Mouse (Mus musculus): ENCODE data around the gene Srsf3. TPM values are rescaled to one million over a fixed set of nuclear protein-coding genes. Genes with fewer than 3 reads are reported as not detected.

Srsf3 gene
- polyA plus RNA-seq, 2 experiments = 123 to 269 TPM

DNA sequence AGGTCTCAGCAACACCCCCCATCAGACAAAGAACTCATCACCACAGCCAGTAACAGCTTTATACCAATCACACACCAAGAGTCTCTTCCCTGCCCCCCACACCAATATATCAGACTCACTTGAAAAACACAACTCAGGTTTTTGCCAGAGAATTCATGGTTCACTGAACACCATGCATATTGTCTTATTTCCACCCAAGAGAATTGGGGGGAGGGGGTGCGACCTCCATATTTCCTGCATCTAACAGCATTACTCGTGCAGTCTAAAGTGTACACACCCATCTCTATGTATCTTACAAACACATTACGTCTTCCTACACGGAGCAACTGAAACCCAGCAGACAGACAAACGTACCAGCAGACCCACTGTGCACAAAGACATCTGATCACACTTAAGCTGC lies 39.4 kb downstream of the Srsf3 start:
- 46% methylated on average over 5 of the region's 5 CpGs for WGBS (ENCODE audit: insufficient replicate concordance)
- no peak for TF ChIP-seq EP300 (IDR thresholded peaks at IDR 0.05; ENCODE audit: low read depth)
- TF ChIP-seq CTCF (IDR thresholded peaks at IDR 0.05; ENCODE audit: low read depth) = no peak
- H3K9me3 ChIP-seq (ENCODE audit: control insufficient read depth, low read length) = no peaks in the 10 kb centered on the region
- H3K36me3 ChIP-seq (replicated peaks; ENCODE audit: control insufficient read depth, insufficient read depth, low read depth) = no peaks in the 10 kb centered on the region
- ATAC-seq (ENCODE audit: insufficient read depth) (no peak), DNase-seq (ENCODE audit: low read depth in 3 of 3, low spot score in 3 of 3) (no peak)
- peaks cover 0 to 2% of the 10 kb centered on the region in 2 experiments; a peak in 1 of 4 replicates for H3K4me1 ChIP-seq (replicated peaks; ENCODE audit: control insufficient read depth in 2 of 2, insufficient read depth in 2 of 2, low read length in 1 of 2)
- no peak overlapping the region for H3K9ac ChIP-seq (replicated peaks)
- no peak overlapping the region for H3K4me2 ChIP-seq (ENCODE audit: low read depth)
- H3K27ac ChIP-seq = no peak overlapping the region
- no peaks in the 10 kb centered on the region; the same call in 1 of the 2 replicates for H3K27me3 ChIP-seq (ENCODE audit: control insufficient read depth, insufficient read depth, low read length)
- no peak overlapping the region for H3K4me3 ChIP-seq (ENCODE audit: insufficient read depth in 1 of 2, low read depth in 2 of 2, low read length in 2 of 2)

DNA sequence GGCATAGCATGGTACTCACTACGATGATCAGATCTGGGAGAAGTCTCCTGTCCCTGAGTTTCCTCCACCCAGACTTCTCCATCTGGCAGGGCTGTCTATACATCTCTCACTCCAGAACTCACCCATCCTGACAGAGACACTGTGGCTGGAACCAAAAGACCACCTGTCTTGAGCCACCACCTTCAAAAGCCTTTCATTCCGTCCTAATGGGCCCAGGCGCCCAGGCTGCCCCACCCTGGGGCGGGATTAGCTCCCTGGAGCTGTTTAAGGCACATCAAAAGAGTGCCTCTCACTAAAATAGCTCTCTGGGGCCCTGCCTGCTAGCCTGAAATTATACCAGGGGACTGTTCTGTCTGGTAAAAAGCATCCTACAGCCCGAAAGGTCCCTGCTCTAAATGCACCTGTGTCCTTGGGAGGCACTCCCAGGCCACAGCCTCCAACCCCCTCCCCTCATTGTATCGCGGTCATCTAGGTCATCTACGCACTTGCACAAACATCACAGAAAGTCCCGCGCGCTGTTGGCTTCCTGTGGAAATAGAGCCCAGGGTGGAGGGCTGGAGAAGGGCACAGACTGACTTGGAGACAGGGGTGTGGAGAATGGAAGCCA lies 40.4 kb downstream of the Srsf3 start:
- no peak for DNase-seq (ENCODE audit: low read depth in 3 of 3, low spot score in 3 of 3)
- peaks cover 4% of the 10 kb centered on the region for H3K27me3 ChIP-seq (ENCODE audit: control insufficient read depth, insufficient read depth, low read length)
- no peak overlapping the region for H3K27ac ChIP-seq
- no peak overlapping the region for H3K9ac ChIP-seq (replicated peaks)
- no peak for ATAC-seq (ENCODE audit: insufficient read depth)
- H3K36me3 ChIP-seq (replicated peaks; ENCODE audit: control insufficient read depth, insufficient read depth, low read depth) = no peaks in the 10 kb centered on the region
- WGBS (ENCODE audit: insufficient replicate concordance) = 24% methylated on average over 11 of the region's 11 CpGs
- H3K4me2 ChIP-seq (ENCODE audit: low read depth) = no peak overlapping the region
- peaks cover 0 to 2% of the 10 kb centered on the region in 2 experiments; a peak in 1 of 4 replicates for H3K4me1 ChIP-seq (replicated peaks; ENCODE audit: control insufficient read depth in 2 of 2, insufficient read depth in 2 of 2, low read length in 1 of 2)
- H3K4me3 ChIP-seq (ENCODE audit: insufficient read depth in 1 of 2, low read depth in 2 of 2, low read length in 2 of 2) = no peak overlapping the region
- H3K9me3 ChIP-seq (ENCODE audit: control insufficient read depth, low read length) = no peaks in the 10 kb centered on the region
- TF ChIP-seq CTCF (IDR thresholded peaks at IDR 0.05; ENCODE audit: low read depth) (no peak), EP300 (IDR thresholded peaks at IDR 0.05; ENCODE audit: low read depth) (no peak)

DNA sequence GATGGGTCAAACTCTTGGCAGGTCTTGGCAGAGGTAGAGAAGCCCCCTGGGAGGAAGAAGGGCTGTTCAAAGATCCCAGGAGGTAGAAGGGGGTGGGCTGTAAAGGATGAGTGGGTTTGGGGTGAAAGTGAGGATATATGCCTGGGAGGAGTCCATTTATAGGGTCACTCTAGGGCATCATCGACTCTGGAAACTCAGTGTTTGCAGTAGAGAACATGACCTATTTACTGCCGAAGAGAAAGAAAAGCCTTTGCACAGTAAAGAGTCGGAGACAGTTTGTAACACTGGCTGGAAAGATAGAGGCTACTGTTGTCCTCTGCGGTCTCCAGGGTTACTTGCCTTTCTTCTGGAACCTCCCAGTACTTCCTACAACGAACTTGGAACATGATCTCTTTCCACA lies 40.9 kb downstream of the Srsf3 start:
- Histone ChIP-seq H3K4me1 (replicated peaks; ENCODE audit: control insufficient read depth in 2 of 2, insufficient read depth in 2 of 2, low read length in 1 of 2) (peaks cover 0 to 2% of the 10 kb centered on the region in 2 experiments; a peak in 1 of 4 replicates), H3K4me2 (ENCODE audit: low read depth) (no peak overlapping the region), H3K9ac (replicated peaks) (no peak overlapping the region), H3K27me3 (ENCODE audit: control insufficient read depth, insufficient read depth, low read length) (peaks cover 7% of the 10 kb centered on the region), H3K27ac (no peak overlapping the region), H3K4me3 (ENCODE audit: insufficient read depth in 1 of 2, low read depth in 2 of 2, low read length in 2 of 2) (no peak overlapping the region), H3K36me3 (replicated peaks; ENCODE audit: control insufficient read depth, insufficient read depth, low read depth) (no peaks in the 10 kb centered on the region), H3K9me3 (ENCODE audit: control insufficient read depth, low read length) (no peaks in the 10 kb centered on the region)
- ATAC-seq (ENCODE audit: insufficient read depth) (no peak), DNase-seq (ENCODE audit: low read depth in 3 of 3, low spot score in 3 of 3) (no peak)
- 51% methylated on average over 5 of the region's 5 CpGs for WGBS (ENCODE audit: insufficient replicate concordance)
- TF ChIP-seq EP300 (IDR thresholded peaks at IDR 0.05; ENCODE audit: low read depth) (no peak), CTCF (IDR thresholded peaks at IDR 0.05; ENCODE audit: low read depth) (no peak)

DNA sequence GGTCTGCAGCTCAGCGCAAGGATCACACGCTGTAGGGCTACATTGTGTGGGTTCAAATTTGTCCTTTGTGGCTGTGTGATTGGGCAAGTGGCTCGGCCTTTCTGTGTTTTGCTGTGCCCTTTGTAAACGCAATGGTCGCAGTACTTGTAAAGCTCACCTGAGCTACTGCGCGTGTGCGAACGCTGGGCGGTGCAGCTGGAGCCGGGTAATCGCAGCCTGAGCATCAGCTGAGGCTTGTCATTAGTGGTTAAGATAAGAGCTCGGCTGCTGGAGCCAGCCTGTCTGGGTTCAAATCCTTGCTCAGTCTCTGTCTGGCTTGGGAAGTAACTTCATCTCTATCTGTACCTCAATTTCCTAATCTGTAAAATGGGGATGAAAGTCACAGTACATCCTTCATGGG lies 41.7 kb downstream of the Srsf3 start:
- DNase-seq (ENCODE audit: low read depth in 3 of 3, low spot score in 3 of 3) (no peak), ATAC-seq (ENCODE audit: insufficient read depth) (no peak)
- H3K27ac ChIP-seq = no peak overlapping the region
- WGBS (ENCODE audit: insufficient replicate concordance) = 53% methylated on average over 13 of the region's 13 CpGs
- no peak overlapping the region for H3K4me3 ChIP-seq (ENCODE audit: insufficient read depth in 1 of 2, low read depth in 2 of 2, low read length in 2 of 2)
- H3K36me3 ChIP-seq (replicated peaks; ENCODE audit: control insufficient read depth, insufficient read depth, low read depth) = no peaks in the 10 kb centered on the region
- H3K4me2 ChIP-seq (ENCODE audit: low read depth) = no peak overlapping the region
- no peak overlapping the region for H3K9ac ChIP-seq (replicated peaks)
- H3K27me3 ChIP-seq (ENCODE audit: control insufficient read depth, insufficient read depth, low read length) = peaks cover 12% of the 10 kb centered on the region
- H3K9me3 ChIP-seq (ENCODE audit: control insufficient read depth, low read length) = no peaks in the 10 kb centered on the region
- TF ChIP-seq EP300 (IDR thresholded peaks at IDR 0.05; ENCODE audit: low read depth) (no peak), CTCF (IDR thresholded peaks at IDR 0.05; ENCODE audit: low read depth) (no peak)
- H3K4me1 ChIP-seq (replicated peaks; ENCODE audit: control insufficient read depth in 2 of 2, insufficient read depth in 2 of 2, low read length in 1 of 2) = peaks cover 0 to 5% of the 10 kb centered on the region in 2 experiments; a peak in 1 of 4 replicates

DNA sequence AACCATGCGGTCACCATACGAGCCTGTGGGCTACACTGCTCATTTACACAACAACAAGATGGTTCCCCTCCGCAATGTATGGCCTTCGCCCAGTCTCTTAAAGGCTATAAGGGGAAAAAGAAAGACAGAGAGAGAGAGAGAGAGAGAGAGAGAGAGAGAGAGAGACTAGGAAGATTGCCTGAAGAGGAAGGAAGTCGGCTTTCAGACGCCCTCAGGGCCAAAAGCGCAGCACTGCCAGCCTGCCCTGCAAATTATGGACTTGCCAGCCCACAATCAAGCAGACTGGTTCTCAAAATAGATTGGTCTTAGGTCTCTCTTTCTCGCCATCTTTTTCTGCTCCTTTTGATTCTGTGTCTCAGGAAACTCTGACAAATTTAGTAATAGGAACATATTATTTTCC lies 43.8 kb downstream of the Srsf3 start:
- Histone ChIP-seq H3K4me3 (ENCODE audit: insufficient read depth in 1 of 2, low read depth in 2 of 2, low read length in 2 of 2) (no peak overlapping the region), H3K4me2 (ENCODE audit: low read depth) (no peak overlapping the region), H3K9ac (replicated peaks) (no peak overlapping the region), H3K27me3 (ENCODE audit: control insufficient read depth, insufficient read depth, low read length) (peaks cover 19% of the 10 kb centered on the region), H3K36me3 (replicated peaks; ENCODE audit: control insufficient read depth, insufficient read depth, low read depth) (no peaks in the 10 kb centered on the region), H3K9me3 (ENCODE audit: control insufficient read depth, low read length) (no peaks in the 10 kb centered on the region), H3K27ac (no peak overlapping the region), H3K4me1 (replicated peaks; ENCODE audit: control insufficient read depth in 2 of 2, insufficient read depth in 2 of 2, low read length in 1 of 2) (peaks cover 0 to 10% of the 10 kb centered on the region in 2 experiments; a peak in 2 of 4 replicates)
- TF ChIP-seq CTCF (IDR thresholded peaks at IDR 0.05; ENCODE audit: low read depth) (no peak), EP300 (IDR thresholded peaks at IDR 0.05; ENCODE audit: low read depth) (no peak)
- 44% methylated on average over 8 of the region's 8 CpGs for WGBS (ENCODE audit: insufficient replicate concordance)
- no peak for ATAC-seq (ENCODE audit: insufficient read depth)
- no peak for DNase-seq (ENCODE audit: low read depth in 3 of 3, low spot score in 3 of 3)

Data from liver, embryonic 14.5 days (tissue).